Mouse (Mus musculus): Measurements from ENCODE around the gene Tbl1x.

The Tbl1x gene

GRCm38 (mm10) chrX:77545362-77546078 lies 34.7 kb downstream of the Tbl1x start:
- DNase-seq: no peak

GRCm38 (mm10) chrX:77546448-77546847 lies 35.6 kb downstream of the Tbl1x start:
- DNase-seq: peak; percentile 17

- no peak for DNase-seq
These were observed 38.1 kb downstream of the Tbl1x start for GRCm38 (mm10) chrX:77548951-77549350.

- DNase-seq: no peak
These were observed 39.6 kb downstream of the Tbl1x start for GRCm38 (mm10) chrX:77550388-77550787.

GRCm38 (mm10) chrX:77551306-77551705 lies 40.5 kb downstream of the Tbl1x start:
- no peak for DNase-seq

- no peak for DNase-seq
These were observed 41.3 kb downstream of the Tbl1x start for GRCm38 (mm10) chrX:77552088-77552487.

- no peak for DNase-seq
These were observed 45.2 kb downstream of the Tbl1x start for GRCm38 (mm10) chrX:77555985-77556384.

GRCm38 (mm10) chrX:77559199-77559881 lies 48.5 kb downstream of the Tbl1x start:
- DNase-seq: no peak

- DNase-seq: no peak
These were observed 52.8 kb downstream of the Tbl1x start for GRCm38 (mm10) chrX:77563616-77564015.

- no peak for DNase-seq
These were observed 55.9 kb downstream of the Tbl1x start for GRCm38 (mm10) chrX:77566739-77567138.

GRCm38 (mm10) chrX:77568013-77568412 lies 57.2 kb downstream of the Tbl1x start:
- DNase-seq: no peak

- no peak for DNase-seq
These were observed 62.9 kb downstream of the Tbl1x start for GRCm38 (mm10) chrX:77573743-77574142.

- DNase-seq: no peak
These were observed 66.3 kb downstream of the Tbl1x start for GRCm38 (mm10) chrX:77577108-77577507.

- DNase-seq: no peak
These were observed 67.4 kb downstream of the Tbl1x start for GRCm38 (mm10) chrX:77578172-77578571.

GRCm38 (mm10) chrX:77579964-77580363 lies 69.2 kb downstream of the Tbl1x start:
- peak; percentile 2 for DNase-seq

GRCm38 (mm10) chrX:77585974-77586373 lies 75.2 kb downstream of the Tbl1x start:
- no peak for DNase-seq

GRCm38 (mm10) chrX:77594670-77595224 lies 83.9 kb downstream of the Tbl1x start:
- no peak for DNase-seq

- DNase-seq: no peak
These were observed 86.9 kb downstream of the Tbl1x start for GRCm38 (mm10) chrX:77597674-77598073.

- DNase-seq: no peak
These were observed 87.9 kb downstream of the Tbl1x start for GRCm38 (mm10) chrX:77598736-77599135.

GRCm38 (mm10) chrX:77603496-77604258 lies 92.9 kb downstream of the Tbl1x start:
- no peak for DNase-seq

GRCm38 (mm10) chrX:77607488-77607887 lies 96.7 kb downstream of the Tbl1x start:
- DNase-seq: no peak

- DNase-seq: no peak
These were observed 98.3 kb downstream of the Tbl1x start for GRCm38 (mm10) chrX:77608947-77609703.

- no peak for DNase-seq
These were observed 101.1 kb downstream of the Tbl1x start for GRCm38 (mm10) chrX:77611938-77612337.

All from thymus, postnatal 25 days (tissue).